Mouse (Mus musculus): Measurements from ENCODE around the gene Wnt6.
A peak's percentile ranks its signal among the peaks of the same experiment; 100 is the strongest.

The Wnt6 gene

DNA sequence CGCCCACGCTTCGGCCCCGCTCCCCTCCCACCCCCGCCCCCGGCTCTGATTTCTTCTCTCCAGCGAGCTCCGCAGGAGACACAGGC lies at the start of gene Wnt6:
TSS of gene Wnt6 (plus strand) at position 48 of the 86 bp plus-strand sequence.
- DNase-seq (ENCODE audit: low read depth, low spot score) = no peak

DNA sequence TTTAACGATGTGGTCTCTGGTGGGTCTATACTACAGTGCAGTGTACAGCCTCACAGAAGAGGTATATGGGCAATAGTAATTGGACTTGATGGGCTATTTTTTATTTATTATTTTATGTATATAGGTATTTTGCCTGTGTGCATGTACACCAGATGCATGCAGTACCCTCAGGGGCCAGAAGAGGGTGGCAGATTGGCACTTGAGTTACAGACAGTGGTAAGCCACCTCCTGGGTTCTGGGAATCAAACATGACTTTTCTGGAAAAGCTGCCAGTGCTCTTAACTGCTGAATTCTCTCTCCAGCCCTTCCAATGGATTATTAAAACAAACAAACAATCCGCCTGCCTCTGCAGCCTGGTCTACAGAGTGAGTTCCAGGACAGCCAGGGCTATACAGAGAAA lies 47.9 kb upstream of the Wnt6 start:
- DNase-seq (ENCODE audit: low read depth, low spot score) = no peak

DNA sequence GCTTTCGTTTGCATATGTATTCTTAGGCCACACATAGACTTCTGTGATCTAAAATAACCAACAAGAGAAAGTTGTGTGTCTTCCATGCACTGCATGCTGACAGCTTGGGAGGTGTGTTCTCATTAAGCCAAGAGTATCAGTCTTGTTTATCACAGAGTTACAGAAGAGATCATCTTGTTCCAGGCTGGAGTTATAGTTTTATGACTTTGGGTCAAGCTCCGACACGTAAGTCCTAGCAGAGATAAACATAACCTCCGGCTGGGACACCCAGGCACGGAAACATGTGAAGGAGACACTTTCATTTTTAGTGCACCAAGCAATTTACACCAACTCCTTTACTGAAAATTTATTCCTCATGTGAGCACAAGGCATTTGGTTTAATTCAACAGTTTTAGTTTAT lies 45.6 kb upstream of the Wnt6 start:
- DNase-seq (ENCODE audit: low read depth, low spot score) = no peak

DNA sequence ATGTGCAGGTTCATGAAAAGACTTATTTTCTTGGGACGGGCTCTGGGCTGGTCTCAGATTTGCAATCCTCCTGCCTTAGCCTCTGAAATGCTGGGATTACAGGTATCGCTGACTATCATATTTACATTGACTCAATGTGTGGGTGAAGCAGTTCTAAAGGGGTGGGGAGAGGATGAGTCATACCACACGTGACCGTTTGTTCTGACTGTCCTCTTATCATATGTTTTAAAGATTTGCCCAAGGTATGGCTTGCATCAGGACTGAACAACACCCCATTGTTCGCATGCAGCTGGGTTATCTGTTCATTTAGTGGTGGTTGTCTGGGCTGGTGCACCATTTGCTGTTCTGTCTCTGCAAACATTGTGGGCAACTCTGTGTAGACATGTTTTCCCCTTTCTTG lies 45.0 kb upstream of the Wnt6 start:
- no peak for DNase-seq (ENCODE audit: low read depth, low spot score)

DNA sequence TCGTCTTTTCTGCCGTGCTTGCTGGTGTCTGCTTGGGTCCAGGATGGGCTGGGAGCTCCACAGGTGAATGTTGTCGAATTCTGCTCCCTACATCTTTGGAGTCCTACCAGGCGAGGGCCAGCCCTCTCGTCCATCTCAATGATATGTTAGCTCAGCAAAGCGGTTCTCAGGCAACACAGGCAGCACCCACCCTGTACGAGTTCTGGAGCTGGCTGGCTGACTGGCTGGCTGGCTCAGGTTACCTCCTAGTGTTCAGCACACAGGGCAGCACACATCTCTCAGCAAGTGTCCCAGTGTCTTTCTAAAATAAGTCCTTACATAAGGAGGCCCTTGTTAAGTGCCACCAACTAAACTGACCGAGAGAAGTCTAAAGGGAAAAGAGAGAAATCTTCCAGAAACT lies 43.2 kb upstream of the Wnt6 start:
- DNase-seq (ENCODE audit: low read depth, low spot score) = no peak

DNA sequence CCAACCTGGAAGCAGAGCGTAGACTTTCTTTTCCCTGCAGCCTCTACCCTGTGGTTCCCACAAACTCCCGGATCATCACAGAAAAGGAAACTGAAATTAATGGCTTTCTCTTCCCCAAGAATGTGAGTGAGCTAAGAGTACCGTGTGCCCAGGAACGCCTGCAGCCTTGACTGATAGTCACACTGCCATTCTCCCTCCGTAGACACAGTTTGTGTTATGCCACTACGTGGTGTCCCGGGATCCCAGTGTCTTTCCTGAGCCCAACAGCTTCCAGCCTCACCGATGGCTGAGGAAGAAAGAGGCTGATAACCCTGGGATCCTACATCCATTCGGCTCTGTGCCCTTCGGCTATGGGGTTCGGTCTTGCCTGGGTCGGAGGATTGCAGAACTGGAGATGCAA lies 34.7 kb upstream of the Wnt6 start:
- DNase-seq (ENCODE audit: low read depth, low spot score) = no peak

DNA sequence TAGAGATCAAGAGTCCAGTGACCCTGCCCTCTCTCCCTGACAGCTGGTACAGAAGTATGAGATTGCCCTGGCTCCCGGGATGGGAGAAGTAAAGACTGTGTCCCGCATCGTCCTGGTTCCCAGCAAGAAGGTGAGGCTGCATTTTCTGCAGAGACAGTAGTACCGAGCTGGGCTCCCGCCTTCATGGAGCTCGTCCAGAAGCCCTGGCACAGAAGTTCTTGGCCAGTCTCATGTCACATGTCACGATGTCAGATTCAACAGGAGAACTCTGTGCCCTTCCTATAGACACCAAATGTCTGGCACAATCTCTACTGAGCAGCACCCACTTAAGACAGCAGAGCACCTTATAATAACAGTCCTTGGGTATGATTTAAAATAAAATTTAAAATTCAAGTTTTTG lies 34.2 kb upstream of the Wnt6 start:
- no peak for DNase-seq (ENCODE audit: low read depth, low spot score)

DNA sequence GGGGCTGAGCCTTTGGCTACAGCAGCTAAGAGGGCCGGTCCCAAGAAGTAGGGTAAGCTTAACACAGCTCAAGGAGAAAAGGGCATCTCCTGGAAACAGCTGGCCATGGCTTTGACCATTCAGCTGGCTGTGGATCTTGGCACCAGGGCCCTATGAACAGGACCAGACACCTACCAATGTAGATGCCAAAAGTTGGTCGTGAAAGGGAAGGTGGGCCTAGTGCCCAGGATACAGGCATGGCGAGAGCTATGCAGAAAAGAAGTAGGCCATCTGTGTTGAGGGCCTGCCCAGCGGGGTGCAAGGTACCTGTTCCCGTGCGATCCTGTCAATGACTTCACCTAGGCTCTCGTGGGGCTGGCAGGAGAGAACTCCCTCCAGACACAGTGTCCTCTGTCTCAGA lies 30.8 kb upstream of the Wnt6 start:
- DNase-seq (ENCODE audit: low read depth, low spot score) = no peak

DNA sequence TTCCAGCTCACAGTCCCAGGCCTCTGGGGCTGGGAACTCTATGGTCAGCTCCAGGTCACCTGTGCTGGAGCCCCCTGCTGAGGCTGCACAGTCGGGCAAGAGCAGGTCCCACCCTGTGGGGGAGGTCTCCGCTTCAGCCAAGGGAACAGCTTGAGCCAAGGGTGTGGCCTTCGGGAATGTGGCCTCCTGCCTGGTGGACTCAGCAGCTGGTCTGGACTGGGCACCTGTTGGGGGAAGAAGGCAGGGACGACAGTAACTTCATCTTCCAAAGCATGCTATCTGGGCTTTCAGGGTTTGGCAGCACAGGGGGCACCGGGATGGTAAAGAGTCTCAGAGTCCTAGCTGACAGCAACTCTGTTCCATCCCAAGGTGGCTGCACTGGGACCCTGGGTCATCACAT lies 24.4 kb upstream of the Wnt6 start:
- no peak for DNase-seq (ENCODE audit: low read depth, low spot score)

DNA sequence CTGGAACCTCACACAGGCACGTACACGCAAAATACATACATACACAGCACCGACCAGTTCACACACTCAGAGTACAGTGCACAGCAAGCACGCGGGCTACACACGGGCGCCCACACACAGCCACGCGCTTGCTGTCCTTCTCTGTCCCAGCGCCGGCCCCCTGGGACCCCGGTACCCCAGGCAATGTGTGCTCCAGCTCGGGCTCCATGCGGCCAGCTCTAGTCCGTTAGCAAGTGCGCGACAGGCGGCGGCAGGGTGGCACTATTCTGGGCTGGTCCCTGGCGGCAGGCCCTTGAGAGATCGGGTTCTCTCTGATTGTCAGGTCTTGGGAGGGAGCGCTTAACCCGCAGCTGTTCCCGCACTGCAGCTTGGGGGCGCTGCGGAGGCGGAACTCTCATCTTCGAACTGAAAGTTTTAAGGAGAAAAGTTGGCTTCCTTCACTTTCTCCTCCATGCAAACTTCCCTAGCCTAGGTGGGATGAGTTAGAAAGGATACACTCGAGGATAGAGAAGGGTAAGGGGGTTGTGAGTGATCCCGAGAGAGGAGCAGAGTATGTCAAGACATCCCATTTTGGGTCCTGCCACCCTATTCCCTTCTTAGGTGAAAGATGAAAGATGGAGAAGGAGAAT lies 22.9 kb upstream of the Wnt6 start, which contains the start of gene Prkag3:
TSS of gene Prkag3 (minus strand) at position 579 of the 629 bp plus-strand sequence.
- peak; percentile 53 for DNase-seq (ENCODE audit: low read depth, low spot score)

DNA sequence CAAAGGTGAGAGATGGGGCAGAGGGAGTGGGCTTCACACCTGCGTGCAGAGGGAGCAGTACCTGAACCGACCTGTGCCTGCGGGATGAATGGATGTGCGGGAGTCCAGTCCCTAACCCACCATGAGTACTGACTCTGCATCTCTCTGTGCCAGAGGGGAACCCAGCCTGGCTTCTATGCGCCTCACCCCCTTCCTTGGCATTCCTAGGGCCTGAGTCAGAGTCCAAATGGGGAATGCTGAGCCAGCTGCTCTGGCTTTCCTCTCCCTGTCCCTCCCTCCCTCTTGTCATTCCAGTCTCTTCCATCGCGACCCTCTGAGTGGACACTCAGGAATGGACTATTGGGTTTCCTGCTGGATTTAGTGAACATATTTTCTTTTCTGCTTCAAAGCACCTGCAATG lies 22.4 kb upstream of the Wnt6 start:
- no peak for DNase-seq (ENCODE audit: low read depth, low spot score)

DNA sequence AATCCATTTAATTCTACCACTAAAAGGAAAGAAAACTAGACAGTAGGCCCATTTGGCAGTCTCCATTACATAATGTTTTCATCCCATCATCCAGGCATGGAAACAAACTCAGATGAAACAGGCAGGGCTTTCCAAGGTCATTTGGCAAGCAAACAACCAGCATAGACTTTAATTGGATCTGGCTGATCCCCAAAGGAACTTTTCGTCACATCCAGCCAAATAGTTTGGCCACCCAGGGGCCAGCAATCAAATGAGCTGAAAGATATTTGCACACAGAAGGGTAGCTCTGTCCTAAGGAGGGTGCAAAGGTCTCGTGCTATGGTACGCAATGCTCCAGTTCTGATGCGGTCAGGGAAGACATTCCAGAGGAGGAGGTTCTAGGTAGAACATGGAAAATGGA lies 21.0 kb upstream of the Wnt6 start:
- no peak for DNase-seq (ENCODE audit: low read depth, low spot score)

DNA sequence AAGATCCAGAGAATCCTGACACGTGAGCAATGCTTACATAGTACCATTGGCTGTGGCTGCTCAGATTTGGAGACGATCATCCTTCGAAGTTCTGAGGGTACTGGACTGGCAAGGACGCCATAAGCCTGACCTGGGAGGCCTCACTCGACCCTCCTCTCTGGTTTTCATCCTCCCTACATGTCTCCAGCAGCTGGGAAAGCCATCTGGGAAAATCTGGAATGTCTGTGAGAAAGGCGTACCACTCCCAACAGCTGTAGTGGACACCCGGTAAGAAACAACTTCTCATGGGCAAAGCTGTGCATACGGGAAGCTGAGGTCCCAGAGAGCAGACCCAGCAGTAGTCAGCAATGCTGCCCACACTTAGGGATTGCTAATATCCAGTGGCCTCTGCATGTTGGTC lies 19.5 kb upstream of the Wnt6 start:
- no peak for DNase-seq (ENCODE audit: low read depth, low spot score)

DNA sequence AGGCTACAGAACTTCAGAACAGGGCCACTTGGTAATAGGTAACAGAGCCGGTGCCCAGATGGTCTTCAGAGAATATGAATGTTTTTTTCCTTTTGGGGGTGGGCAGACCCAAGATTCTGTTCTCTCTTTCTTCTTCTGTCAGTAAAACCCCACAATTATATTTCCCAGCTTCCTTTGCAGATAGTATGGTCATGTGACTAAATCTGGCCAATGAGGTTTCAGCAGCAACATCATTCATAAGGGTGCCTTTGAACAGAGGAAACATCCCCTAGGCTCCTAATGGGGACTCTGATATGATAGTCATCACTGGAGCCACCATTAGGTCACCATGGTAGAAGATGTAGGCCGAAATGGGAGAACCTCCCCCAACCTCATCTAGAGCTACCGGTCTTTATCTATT lies 18.9 kb upstream of the Wnt6 start:
- no peak for DNase-seq (ENCODE audit: low read depth, low spot score)

DNA sequence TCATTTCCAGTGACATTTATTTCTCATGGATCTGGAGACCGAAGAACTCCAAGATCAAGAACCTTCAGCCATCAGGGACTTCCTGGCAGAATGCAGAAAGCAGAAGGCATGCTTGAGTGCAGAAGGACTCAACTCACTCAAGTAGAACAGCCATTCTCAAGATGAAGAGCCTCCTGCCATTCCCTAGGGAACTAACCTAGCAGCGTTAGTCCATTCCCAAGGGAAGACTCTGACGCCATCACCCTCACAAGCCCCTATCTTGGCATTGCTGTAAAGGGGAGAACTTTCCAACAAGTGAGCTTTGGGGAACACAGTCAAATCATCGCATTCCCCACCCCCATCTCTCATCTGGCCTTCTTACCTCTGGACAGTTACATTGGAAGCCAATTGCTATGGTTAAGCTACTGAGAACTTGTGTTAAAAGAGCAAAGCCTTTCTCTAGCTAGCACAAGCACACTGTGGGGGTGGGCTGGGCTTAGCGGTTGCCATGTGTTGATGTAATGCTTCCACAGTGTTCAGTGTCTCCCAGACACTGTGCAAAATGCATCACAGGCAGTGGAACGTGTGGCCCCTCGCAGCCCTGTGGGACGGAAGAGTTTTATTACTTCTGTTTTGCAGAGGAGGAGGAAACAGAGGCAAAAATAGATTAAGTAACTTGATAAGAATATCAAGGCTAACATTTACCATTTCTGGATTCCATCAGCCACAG lies 18.3 kb upstream of the Wnt6 start:
- DNase-seq (ENCODE audit: low read depth, low spot score) = no peak

DNA sequence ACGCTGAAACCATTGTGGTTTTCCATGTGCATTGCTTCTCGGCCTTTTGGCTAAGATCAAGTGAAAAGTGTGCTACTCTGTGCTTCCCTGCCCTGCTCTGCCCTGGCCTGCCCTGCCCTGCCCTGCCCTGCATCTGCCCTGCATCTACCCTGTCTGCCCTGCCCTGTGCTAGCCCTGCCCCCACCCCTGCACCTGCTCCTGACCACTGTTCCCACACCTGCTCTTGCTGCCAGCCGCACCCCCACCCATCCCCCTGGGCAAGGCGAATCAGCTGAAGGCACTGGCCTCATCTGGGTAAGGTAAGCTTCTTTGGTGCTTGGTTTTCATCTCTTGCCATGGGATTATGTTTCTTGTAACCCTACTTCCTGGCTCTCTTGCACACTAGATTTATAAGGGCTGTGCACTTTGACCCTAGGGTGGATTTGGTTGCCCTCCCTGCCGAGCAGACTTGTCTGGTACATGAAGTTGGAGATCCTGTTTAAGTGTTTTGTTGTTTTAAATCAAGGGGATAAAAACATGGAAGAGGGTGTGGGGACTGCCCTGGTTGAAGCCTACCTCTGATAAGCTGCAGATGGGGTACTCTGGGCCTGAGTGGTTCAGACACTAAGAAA lies 17.4 kb upstream of the Wnt6 start:
- DNase-seq (ENCODE audit: low read depth, low spot score) = no peak

DNA sequence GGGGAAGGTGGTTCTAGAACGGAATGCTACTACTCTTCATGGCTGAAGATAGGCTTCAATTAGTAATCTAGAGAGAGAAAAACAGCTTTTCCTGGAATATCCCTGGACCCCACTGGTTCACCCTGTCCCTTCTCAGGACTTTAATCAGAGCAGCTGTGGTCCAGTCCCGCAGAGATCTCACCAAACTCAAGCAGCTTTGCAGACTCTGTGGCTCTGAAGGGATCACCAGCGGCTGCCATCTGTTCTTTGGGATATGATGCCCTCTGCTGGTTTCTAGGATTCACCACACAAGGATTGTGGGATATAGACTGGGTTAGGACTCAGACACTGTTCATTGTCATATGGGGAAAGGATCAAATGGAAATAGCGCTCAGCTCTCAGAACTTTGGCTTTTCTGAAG lies 11.9 kb upstream of the Wnt6 start:
- DNase-seq (ENCODE audit: low read depth, low spot score) = peak; percentile 68

DNA sequence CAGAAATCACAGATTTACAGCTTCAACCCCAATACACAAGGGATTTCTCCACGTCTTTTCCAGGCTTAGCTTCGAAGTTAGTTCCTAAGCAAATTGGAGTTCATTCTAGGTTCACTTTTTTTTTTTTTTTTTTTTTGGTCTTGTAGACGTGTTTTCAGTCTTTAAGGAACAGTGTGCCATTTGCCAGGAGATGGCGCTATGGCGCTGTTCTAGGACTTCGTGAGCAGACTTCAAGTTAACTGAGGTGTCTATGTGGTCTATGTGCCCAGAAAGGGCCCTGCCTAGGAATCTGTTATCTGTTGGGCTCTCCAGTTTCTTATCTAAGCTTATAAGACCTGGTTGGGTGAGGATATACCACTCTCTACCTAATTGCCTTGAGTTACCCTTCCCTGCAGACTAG lies 8.6 kb upstream of the Wnt6 start:
- DNase-seq (ENCODE audit: low read depth, low spot score) = peak; percentile 92

DNA sequence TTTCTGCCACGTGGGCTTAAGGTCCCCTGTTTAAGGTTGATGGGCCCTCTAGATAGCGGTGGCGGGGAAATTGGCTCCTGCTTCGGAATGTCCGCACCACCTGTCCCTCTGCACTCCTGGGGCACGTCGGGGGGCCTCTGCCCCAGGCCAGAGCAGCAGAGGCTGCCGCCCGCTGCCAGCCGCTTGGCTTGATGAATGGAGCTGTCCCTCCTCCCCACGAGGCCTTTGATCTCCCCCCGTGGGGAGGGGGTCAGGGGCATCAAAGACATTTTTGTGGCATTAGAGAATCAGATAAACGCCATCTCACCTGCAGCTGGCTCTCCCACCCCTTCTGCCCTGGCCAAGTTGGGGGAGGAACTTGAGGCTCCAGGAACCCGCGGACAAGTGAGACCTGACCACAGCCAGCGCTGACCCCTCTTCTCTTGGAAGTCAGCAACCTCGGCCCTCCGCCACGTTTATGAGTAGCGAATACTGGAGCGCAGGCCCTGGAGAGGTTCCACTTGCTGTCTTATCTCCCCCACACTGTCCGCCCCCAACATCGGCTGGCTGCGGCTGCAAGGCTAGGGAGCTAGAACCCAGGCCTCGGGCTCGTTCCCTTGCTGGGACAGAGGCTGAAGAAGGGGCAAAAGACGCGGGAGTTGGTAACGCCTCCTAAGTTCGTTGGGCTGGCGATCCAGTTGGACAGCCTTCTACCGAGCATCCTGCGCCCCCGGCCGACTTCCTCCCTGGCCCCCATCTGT lies 795 bp upstream of the Wnt6 start:
- DNase-seq (ENCODE audit: low read depth, low spot score) = no peak

DNA sequence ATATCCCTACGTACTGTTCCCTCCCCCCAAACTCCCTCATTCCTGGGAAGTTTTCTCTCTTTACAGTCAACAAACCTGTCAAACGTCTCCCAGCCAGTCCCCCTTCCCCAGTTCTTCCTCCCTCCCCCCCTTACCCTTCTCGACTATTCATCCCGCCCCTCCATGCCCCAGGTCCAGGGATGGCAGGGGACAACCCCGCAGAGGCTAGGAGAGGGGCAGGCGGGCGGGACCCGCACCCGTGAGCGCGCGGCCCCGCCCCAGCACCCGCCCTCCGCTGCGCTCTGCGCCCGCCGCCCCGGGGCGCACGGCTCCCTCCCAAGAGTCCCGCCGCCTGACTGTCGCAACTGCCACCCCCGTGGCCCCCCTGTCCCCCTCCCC lies 236 bp upstream of the Wnt6 start:
- no peak for DNase-seq (ENCODE audit: low read depth, low spot score)

DNA sequence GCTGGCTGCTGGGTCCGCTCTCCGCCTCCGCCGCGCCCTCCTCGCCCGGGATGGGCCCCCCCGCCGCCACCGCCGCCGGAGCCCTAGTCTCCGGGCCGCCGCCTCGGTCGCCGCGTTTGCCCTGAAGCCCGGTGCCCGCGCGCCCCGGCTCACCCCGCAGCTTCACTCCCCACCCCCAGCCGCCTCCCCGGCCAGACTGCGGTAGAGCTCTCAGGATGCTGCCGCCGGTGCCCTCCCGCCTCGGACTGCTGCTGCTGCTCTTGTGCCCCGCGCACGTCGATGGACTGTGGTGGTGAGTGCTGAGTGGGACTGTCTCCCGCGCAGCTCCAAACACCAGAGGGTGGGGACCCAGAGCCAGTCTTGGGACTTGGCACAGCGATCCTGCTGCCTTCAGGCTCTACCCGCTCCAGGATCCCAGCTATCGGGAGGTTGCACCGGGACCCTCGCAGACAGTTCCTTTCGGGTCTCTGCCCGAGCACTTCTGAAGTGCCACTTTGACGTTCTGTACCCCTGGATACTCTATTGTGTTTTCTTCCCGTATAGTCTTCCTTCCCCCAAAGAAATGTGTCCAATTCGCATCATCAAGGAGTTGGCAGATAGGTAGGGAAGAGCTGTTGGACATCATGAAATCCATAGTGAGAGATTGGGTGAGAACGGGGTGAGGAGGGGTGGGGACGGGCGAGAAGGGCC lies 384 bp downstream of the Wnt6 start:
- no peak for DNase-seq (ENCODE audit: low read depth, low spot score)

DNA sequence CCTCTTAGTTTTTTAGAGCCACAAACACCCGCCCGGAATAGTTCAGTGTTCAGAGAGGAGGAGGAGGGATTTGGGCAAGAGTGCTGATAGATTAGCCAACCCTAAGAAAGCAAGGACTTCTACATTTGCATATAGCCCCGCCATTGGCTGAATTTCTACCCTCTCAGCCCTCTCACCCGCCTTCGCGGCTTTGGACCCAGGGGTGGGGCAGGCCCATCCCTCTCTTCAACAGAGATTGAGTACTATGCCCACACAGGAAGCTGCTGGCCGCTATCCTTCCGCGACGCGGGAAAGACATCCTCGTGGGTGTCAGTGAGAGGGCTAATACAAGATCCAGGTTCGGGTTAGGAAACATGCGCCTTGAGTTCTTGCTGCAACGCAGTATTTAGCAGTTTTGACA lies 1.4 kb downstream of the Wnt6 start:
- peak; percentile 82 for DNase-seq (ENCODE audit: low read depth, low spot score)

DNA sequence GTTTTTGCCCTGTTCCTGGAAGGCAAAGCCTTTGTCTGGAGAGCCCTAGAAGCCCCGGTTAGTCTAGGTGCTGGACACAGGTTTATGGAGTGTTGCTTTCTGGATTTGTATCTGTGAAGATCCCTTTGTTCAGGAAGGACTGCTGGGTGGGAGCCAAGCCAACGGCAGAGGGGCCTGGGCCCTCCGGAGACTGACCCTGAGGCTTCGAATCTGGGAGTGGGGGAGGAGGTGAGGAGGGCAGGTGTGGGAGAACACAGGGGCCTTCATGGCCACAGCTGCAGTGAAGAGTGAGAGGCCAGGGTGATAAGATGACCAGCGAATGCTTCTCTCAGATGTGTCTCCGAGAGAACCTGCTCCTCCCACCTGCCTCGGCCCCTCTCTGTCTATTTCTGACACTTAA lies 2.4 kb downstream of the Wnt6 start:
- DNase-seq (ENCODE audit: low read depth, low spot score) = no peak

Data from brain, adult 2 months (tissue).